Mouse (Mus musculus) naive thymus-derived CD4-positive, alpha-beta T cell, adult 2 months (primary cell): ENCODE results near the gene Slc51b.

Experiments
- DNase-seq: peaks from one replicate; pipeline ENCODE4 v3.0.0-alpha.2; 2011; ENCODE audit warnings: low read depth

Slc51b gene

DNA sequence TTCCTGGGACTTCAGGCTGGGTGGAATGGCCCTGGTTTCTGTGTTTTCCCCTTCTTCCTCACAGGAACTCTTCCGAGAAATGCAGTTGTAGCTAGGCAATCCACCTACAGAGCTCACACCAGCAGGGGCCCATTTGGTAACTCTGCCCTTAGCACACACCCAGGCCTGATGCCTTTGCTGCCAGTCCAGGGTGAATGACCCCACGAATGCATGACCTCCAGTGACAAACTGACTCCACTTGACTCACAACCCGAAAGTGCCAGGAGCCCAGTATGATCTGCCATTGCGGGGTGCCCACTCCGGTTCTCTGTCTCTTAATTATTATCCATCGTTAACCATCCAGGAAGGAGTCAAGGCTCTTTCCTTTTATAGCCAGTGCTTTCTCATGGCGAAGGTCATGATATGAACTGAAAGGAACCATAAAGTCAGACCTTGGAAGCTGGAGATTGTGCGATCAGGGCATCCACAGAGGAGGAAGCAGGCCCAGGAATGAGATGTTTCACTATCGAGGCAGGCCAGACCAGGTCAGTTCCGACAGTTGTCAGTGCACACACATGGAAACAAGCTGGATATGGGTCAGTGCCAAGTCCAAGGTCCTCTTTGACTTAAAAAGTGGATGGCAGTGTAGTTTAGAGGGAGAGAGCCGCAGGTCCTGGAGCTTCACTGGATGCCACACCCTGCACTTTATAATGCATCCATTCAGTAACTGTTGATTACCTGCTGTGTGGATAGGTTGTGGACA, at the start of gene Slc51b:
Gene Slc51b (minus strand): TSS at position 196 of the 742 bp plus-strand sequence.
- DNase-seq, result no peak

DNA sequence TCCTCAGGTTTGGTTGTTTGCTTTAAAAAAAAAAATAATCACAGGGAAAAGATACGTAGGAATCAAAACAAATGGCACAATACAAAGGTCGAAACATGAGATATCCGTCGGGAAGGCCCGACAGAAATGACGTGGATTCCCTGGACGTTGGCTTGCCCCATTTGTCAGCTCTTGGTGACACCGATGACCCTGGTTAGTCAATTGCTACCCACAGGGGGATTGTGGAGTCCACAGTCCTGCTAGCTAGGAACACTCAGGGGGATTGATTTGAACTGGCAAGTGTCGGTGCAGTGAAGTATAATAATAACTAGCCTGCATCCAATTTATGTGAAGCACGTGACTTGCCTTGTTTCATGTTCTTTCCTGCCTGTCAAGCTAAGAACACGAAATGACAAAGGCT, 44.9 kb upstream of the Slc51b start:
- DNase-seq, result no peak

DNA sequence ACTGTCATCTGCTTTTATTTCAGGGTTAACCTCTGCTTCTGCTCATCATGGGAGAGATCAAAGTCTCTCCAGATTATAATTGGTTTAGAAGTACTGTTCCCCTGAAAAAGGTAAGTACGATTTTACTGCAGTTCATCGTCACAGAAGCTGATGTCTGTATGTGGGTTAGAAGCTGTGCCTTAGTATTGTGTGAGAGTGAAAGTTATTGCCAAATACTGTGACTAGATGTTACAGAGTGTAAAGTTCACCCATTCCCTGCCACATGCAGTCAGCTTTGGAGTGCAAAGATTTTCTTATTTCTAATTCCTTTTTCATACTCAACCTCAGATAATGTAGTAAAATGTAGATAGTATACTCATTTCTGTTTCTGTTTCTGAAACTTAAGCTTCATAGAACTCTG, 42.5 kb upstream of the Slc51b start:
- no peak for DNase-seq

DNA sequence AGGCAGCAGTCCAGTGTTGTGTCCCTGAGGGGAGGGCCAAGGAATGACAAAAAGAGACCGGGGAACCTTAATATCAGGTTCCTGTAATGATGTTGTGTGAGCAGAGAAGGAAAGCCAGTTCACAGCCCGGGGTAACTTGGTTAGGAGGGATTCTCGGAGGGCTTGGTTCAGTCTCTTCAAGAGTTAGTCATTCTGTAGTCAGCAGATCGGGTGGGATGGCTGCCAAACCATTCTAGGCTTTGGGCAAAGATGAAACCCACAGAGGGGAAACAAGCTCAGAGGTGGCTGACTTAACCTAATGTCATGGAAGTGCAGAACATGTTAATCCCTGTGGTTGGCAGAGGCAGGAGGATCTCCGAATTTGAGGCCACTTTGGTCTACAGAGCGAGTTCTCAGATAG, 41.4 kb upstream of the Slc51b start:
- DNase-seq, result no peak

DNA sequence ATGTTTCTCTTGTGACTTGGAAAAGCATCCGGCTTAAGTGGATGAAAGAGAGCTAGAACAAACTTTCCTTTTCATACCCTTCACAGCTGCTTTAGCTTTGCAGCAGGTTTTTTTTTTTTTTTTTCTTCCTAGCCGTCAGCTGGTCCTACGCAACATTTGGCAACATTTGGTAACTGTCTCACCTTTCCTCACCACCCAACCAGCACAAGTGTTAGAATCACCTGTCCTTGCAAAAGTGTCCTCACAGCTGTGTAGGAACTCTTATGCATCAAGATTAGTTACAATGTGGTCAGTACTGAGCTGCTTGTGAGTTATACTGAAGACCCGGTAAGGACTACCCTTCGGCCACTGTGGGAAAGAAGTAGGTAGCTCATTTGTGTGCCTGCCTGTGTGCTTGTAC, 39.8 kb upstream of the Slc51b start:
- peak; percentile 9 for DNase-seq

DNA sequence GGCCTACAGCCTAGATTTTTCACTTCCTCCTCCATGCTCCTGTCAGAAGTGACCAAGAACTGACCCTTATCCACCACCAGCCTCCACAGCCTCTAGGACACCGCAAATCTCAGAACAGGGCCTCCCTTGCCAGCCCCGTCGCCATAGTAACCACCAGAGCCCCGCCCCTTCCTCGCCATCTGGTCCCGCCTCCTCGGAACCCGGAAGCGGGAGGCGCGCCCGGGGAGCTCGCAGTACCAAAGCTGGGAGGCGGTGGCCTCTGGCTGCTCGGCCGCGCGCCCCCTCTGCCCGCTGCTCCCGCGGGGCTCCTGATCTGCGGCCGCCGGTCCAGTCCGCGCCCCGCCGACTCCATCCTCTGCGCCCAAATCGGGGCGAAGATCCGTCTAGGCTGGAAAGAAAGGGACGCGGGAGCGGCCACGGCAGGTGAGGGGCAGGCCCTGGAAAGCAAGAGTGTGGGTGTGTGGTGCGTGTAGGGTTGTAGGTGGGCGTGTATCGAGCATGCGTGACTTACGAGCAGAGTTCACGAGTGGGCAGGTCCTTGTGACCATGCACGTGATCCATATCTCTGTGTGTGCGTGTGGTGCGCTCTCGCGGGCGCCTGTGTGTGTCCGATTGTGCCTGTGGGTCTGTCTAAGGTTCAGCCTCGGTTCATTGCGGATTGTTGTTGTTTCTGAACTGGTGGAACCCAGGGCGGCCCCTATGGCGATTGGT, 38.1 kb upstream of the Slc51b start, which contains the start of gene Spg21:
Gene Spg21 (plus strand): TSS at position 216 of the 711 bp plus-strand sequence.
- peak; percentile 94 for DNase-seq

DNA sequence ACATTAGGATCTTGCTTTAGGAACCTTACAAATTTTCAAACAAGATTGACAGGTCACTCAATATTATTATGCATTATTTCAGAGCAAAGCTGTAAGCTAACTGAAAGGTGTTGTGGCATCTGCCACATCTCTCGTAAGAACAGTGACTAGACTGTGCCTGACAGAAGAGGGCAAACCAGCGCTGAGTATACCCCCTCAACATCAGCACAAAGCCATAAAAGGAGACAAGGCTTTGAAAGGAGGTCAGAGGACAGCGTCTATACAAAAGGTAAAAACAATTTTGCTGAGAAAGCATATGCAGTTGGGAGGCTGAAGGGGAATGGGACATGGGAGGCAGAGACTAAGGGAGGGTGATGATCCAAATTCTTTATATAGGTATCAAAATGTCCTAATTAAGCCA, 37.4 kb upstream of the Slc51b start:
- no peak for DNase-seq

DNA sequence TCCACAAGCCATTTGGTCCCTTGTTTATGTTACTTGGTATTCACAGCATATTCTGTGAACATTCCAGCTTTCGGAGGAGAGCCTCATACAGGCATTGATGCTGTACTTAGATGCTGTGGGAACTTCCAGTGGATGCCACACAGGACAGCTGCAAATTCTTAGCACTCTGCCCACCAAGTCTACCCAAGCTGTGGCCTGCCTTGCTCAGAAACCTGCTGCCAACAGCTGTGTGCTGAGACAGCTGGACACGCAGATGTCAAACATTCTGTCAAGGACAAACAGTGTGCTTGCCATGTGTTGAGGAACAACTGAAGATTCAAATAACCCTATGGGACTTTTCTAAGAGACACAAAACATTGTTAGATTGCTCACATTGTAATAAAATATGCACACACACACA, 36.2 kb upstream of the Slc51b start:
- no peak for DNase-seq

DNA sequence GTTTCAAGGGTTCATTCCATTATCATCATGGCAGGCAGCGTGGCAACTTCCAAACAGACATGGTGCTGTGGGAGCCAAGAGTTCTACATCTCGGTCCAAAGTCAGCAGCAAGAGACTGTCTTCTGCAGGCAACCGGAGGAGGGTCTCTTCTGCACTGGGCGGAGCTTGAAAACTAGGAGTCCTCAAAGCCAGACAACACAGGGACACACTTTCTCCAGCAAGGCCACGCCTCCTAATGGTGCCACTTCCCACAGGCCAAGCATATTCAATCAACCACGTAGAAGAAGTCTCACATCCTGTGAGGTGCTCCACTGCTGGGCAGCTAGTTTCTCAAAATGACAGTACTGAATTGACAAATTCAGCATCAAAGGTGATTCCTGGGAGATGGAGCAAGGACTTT, 25.2 kb upstream of the Slc51b start:
- no peak for DNase-seq

DNA sequence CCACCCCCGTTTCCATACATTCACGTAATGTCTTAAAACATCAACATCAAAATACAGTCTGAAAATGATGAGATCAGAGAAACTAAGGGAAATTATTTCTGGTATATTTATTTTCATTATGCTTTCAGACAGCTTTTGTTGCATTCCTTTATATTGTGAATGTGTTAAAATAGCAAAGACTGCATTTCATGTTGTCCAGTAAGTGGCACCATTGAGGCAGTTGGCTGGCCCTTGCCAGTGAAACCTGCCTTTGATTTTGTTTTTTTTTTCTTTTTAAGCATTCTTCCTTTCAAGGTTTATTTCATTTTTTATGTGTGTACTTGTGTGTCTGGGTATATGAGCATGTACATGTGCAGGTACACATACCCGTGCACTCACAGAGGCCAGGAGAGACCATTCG, 21.9 kb upstream of the Slc51b start:
- no peak for DNase-seq

DNA sequence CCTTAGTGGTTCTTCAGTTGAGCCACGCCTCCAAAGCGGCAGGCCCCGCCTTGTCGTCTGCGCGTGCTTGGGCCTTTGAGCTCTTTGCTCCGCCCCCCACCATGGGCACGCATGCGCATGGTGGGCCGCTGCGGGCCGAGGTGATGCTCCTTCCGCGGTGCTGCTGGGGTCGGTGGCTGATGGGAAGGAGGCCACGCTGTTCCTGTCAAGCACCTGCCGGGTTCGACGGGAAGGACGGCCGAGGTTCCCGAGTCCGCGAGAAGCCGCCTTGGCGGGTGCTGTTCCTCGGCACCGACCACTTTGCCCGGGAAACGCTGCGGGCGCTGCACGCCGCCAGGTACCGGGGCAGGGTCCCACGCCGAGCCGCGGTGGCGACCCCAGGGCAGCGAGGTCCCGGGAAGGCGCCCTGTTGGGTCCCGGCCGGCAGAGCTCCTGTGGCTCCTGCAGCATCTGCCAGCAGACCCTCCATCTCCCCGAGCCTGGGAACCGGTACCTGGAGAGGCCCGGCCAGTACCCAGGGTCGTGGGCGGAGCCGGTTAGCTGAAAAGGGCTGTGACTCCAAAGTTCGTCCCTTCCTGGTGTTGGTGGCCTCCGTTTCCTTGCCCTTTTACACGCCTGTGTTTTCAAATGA, 13.0 kb upstream of the Slc51b start, which contains the start of gene Mtfmt:
Gene Mtfmt (plus strand): TSS at position 112 of the 631 bp plus-strand sequence.
- peak; percentile 99 for DNase-seq

DNA sequence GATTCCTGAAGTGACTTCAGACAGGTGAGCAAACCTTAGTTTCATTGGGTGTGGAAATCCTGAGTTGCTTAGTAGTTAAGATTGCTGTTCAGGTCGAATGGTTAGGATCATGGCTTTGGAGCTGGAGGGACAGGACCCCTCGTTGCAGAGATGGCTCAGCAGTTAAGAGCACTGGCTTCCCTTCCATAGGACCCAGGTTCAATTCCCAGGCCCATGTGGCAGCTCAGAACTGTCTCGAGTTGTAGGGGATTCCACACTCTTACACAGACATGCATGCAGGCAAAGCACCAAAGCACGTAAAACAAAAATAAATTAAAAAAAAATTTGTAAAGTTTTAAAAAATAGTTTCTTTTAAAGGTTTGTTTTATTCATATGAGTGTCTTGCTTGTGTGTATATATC, 12.5 kb upstream of the Slc51b start:
- DNase-seq, result no peak

DNA sequence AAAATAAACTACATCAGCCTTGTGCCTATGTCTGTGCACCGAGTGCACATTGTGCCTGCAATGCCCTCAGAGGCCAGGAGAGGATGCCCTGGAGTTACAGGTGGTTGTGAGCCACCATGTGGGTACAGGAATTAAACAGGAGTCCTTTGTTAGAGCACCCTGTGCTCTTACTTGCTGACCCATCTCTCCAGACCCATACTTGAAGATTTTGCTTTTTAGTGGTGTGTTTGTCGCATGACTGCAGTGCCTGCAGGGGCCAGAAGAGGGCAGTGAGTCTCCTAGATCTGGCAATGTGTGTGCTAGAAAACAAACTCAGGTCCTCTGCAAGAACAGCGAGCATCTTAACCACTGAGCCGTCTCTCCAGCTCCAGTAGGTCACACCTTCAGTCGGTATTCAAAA, 11.4 kb upstream of the Slc51b start:
- DNase-seq, result peak; percentile 63

DNA sequence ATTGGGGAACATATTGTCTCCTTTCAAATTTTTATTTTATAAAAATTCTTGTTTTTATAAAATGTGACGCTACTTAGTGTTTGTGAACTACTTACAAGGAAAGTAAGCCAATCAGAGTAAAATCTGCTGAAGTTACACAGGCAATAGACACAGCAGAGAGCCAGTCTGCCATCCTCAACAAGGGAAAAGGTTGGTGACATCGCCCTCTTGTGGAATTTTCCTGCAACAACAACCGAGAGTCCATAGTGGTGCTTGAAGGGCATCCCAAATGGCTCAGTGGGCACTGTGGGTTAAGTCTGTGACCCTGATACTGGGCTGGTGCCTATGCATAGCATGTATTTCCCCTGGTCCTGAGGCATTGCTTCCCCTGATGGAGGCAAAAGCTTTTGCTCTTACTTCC, 9.5 kb upstream of the Slc51b start:
- DNase-seq, result peak; percentile 84

DNA sequence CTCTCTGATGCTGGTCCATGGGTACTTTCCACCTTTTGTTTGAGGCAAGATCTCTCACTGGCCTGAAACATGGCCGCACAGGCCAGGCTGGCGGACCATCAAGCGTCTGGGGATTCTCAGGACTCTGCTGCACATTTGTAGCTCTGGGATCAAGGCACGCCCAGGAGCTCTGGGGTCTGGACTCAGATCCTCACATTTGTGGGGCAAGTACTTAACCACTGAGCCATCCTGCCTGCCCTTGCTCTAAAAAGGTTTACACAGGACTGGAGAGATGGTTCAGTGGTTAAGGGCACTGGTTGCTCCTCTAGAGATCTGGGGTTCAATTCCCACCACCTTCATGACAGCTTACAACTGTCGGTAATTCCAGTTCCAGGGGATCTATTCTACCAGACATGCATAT, 8.2 kb upstream of the Slc51b start:
- no peak for DNase-seq

DNA sequence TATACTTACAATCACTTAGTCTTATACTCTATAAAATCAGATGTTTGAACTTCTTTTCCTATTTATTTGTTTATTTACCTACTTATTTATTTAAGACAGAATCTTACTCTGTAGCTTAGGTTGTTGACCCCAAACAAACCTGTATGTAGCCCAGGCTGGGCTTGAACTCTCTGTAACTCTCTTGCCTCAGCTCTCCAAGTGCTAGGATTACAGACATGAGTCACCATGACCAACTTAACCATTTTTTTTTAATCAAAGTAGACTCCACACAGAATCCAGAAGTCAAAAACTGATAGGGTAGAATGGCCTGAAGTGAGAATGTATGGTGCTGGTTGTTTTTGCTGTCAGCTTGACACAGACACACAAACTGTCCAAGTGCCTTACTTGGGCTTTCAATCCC, 7.6 kb upstream of the Slc51b start:
- DNase-seq, result no peak

DNA sequence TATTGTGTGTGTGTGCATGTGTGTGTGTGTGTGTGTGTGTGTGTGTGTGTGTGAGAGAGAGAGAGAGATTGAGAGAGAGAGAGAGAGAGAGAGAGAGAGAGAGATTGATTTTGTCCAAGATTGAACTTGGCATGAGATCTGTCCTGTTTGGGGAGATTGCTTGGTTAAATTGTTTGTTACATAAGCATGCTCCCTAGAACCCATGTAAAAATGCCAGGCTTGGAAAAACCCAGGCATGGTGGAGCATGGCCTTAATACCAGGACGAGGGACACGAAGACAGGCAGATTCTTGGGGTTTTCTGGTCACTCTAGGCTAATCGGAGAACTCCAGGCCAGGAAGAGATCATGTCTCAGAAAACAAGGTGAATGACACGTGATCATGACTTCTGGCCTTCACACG, 5.2 kb upstream of the Slc51b start:
- no peak for DNase-seq

DNA sequence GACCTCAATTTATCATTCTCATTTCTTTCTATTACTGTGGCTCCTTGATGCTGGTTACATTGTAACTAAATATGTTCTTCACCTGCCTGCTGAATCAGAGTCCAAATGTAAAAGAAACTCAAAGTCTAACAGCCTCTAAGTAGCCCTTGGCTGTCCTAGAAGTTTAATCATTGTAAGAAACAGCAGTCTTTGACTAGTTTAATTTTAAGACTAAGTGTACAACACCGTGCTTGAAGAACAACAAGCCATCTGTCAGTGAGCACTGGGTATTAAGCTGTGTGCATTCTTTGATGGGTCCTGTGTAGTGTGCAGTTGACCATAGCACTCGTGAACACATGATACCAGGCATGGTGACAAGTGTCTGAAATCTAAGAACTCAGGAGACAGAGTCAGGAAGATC, 4.8 kb upstream of the Slc51b start:
- no peak for DNase-seq

DNA sequence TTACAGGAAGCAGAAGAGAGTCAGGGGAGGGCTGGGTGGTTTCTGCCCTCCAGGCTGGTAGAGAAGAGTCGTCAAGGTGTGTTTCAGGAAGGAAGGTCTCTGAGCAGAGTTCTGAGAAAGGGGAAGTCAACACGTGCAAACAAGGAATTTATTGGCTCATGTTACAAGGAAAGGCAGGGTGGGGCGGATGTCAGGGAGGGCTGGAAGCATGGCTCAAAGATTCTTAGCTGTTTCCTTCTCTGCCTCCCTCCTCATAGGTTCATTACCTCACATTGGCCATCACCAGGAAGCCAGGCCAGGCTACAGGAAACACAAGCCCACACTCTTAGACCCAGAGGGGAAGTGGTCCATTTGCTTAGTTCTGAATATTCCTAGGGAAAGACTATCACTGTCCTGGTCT, 1.6 kb upstream of the Slc51b start:
- no peak for DNase-seq

DNA sequence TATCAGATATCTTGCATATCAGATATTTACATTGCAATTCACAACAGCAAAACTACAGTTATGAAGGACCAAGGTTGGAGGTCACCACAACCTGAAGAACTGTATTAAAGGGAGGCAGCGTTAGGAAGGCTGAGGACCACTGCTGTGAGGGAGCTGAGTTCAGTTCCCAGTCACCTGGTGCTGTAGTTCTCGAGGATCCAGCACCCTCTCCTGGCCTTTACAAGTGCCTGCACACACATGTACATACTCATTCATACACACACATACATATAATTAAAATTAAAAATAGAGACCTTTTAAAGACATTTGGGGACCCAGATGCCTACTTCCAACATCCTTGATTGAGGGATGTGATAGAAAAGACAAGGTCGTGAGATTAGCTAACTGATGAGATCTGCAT, 3.1 kb downstream of the Slc51b start:
- DNase-seq, result no peak

DNA sequence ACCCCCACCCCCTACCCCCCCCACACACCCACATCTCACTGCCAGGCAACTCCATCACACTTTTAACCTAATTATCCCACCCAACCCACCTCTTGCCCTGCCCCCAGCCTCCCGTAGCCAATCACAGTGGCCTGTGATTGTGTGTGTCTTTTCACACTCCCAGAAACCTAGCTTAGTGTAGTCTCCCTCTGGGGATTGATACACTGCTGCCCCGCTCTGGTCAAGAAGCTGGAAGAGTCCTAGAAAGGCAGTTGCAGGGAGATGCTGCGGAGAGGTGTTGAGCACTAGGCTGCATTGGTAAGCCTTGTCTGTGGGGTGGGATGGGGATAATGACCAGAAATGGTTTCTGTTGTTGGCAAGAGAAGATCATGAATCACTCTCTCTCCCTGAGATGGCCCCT, 5.0 kb downstream of the Slc51b start:
- DNase-seq, result no peak

DNA sequence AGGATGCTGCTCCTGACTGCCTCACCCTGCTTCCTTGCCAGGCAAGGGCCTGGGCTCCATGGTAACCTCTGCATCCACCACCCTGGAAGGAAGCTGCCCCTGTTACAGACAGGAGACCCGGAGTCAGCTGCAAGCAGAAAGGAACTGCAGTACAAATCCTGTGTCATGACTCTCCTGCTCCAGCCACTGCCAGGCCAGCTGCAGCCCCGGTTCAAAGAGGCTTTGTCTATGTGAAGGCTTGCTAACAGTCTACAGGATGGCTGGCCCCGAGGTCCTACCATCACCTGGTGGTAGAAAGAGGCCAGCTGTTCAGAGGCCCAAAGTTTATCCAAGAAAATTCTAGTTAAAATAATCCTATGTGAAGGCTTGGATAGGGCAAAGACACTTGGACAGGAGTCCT, 11.4 kb downstream of the Slc51b start:
- no peak for DNase-seq

DNA sequence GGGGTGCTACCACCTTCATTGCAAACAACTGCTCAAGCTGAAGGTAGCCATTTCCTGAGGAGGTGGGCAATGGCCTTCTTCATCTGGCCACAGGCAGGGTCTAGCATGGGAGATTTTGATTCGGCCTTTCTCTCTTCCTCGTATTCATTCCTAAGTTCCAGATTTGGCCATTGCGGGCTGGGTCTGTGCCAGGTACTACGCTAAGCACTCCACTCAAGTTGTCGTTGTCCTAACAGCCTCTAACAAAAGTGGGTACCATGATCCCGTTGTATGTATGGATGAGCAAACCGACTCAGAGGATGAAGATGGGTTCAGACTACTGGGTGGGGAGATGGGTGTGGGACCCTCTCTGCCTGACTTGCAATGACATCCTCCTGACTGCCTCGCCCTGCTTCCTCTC, 12.4 kb downstream of the Slc51b start:
- DNase-seq, result no peak
